Mouse (Mus musculus) left cerebral cortex, adult 11 months (tissue): ENCODE results near the gene Olfr1385.
A peak's percentile ranks its signal among the peaks of the same experiment; 100 is the strongest.
"Not testable (repeated sequence)": the region's sequence is repeated elsewhere in the genome, so short reads cannot be mapped to it uniquely, and the experiment has no call there.

Source experiments
- DNase-seq: peaks from one replicate; pipeline ENCODE4 v3.0.0; 2022; ENCODE audit warnings: low spot score

The Olfr1385 gene

GRCm38 (mm10) chr11:49488770-49489169 is at the start of gene Olfr1385:
TSS of gene Olfr1385 (plus strand) at chr11:49489070.
- DNase-seq: not testable (repeated sequence)

- no peak for DNase-seq
Measured at GRCm38 (mm10) chr11:49455043-49455442, 33.8 kb upstream of the Olfr1385 start, which contains the start of gene Olfr1387. TSS of gene Olfr1387 (plus strand) at chr11:49455343.

- not testable (repeated sequence) for DNase-seq
Measured at GRCm38 (mm10) chr11:49464746-49465145, 24.1 kb upstream of the Olfr1385 start, which contains the start of gene Olfr1386. TSS of gene Olfr1386 (plus strand) at chr11:49465046.

GRCm38 (mm10) chr11:49485973-49486372 is 2.9 kb upstream of the Olfr1385 start:
- DNase-seq: no peak

GRCm38 (mm10) chr11:49518086-49518485 is 29.2 kb downstream of the Olfr1385 start:
- no peak for DNase-seq

GRCm38 (mm10) chr11:49519348-49519747 is 30.5 kb downstream of the Olfr1385 start, which contains the start of gene Olfr1383:
TSS of gene Olfr1383 (plus strand) at chr11:49519648.
- DNase-seq: no peak

GRCm38 (mm10) chr11:49527947-49528346 is 39.1 kb downstream of the Olfr1385 start, which contains the start of gene Olfr1382:
TSS of gene Olfr1382 (plus strand) at chr11:49528247.
- no peak for DNase-seq

- DNase-seq: no peak
Measured at GRCm38 (mm10) chr11:49532761-49533160, 43.9 kb downstream of the Olfr1385 start.

- peak; percentile 28 for DNase-seq
Measured at GRCm38 (mm10) chr11:49536631-49537030, 47.8 kb downstream of the Olfr1385 start.

- DNase-seq: not testable (repeated sequence)
Measured at GRCm38 (mm10) chr11:49543149-49543548, 54.3 kb downstream of the Olfr1385 start, which contains the start of gene Olfr1381. TSS of gene Olfr1381 (plus strand) at chr11:49543449.
